Mouse (Mus musculus): ENCODE results near the gene Map2k5. TPM values are rescaled to one million over a fixed set of nuclear protein-coding genes. Genes with fewer than 3 reads are reported as not detected.

Gene Map2k5
- polyA plus RNA-seq, 1 experiment: 109 TPM

- Histone ChIP-seq H3K36me3 (ENCODE audit: control insufficient read depth, insufficient read depth, low read length) (no peaks in the 10 kb centered on the region), H3K4me3 (ENCODE audit: control insufficient read depth, insufficient read depth, low read length) (no peak overlapping the region), H3K4me1 (replicated peaks; ENCODE audit: control insufficient read depth, insufficient read depth, low read length) (peaks cover 5% of the 10 kb centered on the region), H3K27ac (ENCODE audit: control insufficient read depth, insufficient read depth, low read length) (no peak overlapping the region), H3K27me3 (ENCODE audit: control insufficient read depth, insufficient read depth, low read length) (peaks cover 34% of the 10 kb centered on the region)
- no peak for DNase-seq
- no peak for TF ChIP-seq CTCF (IDR thresholded peaks at IDR 0.05; ENCODE audit: borderline replicate concordance, control insufficient read depth, extremely low read depth, insufficient read depth, low read length, poor library complexity)
- no peak for TF ChIP-seq POLR2A (IDR thresholded peaks at IDR 0.05; ENCODE audit: control insufficient read depth, extremely low read depth, insufficient read depth, low read length, poor library complexity)
- WGBS: 46% methylated on average over 14 of the region's 14 CpGs
Measured at GRCm38 (mm10) chr9:63151949-63152348, 225.8 kb downstream of the Map2k5 start.

GRCm38 (mm10) chr9:63151072-63151870 lies 226.4 kb downstream of the Map2k5 start:
- H3K4me1 ChIP-seq (replicated peaks; ENCODE audit: control insufficient read depth, insufficient read depth, low read length): peaks cover 5% of the 10 kb centered on the region
- TF ChIP-seq CTCF (IDR thresholded peaks at IDR 0.05; ENCODE audit: borderline replicate concordance, control insufficient read depth, extremely low read depth, insufficient read depth, low read length, poor library complexity): no peak
- no peak for TF ChIP-seq POLR2A (IDR thresholded peaks at IDR 0.05; ENCODE audit: control insufficient read depth, extremely low read depth, insufficient read depth, low read length, poor library complexity)
- peaks cover 37% of the 10 kb centered on the region for H3K27me3 ChIP-seq (ENCODE audit: control insufficient read depth, insufficient read depth, low read length)
- no peaks in the 10 kb centered on the region for H3K36me3 ChIP-seq (ENCODE audit: control insufficient read depth, insufficient read depth, low read length)
- H3K27ac ChIP-seq (ENCODE audit: control insufficient read depth, insufficient read depth, low read length): no peak overlapping the region
- no peak overlapping the region for H3K4me3 ChIP-seq (ENCODE audit: control insufficient read depth, insufficient read depth, low read length)
- 9% methylated on average over 20 of the region's 20 CpGs for WGBS
- DNase-seq: peak; percentile 48

- Histone ChIP-seq H3K4me1 (replicated peaks; ENCODE audit: control insufficient read depth, insufficient read depth, low read length) (peaks cover 5% of the 10 kb centered on the region), H3K27ac (ENCODE audit: control insufficient read depth, insufficient read depth, low read length) (no peak overlapping the region), H3K4me3 (ENCODE audit: control insufficient read depth, insufficient read depth, low read length) (no peak overlapping the region), H3K27me3 (ENCODE audit: control insufficient read depth, insufficient read depth, low read length) (peaks cover 45% of the 10 kb centered on the region), H3K36me3 (ENCODE audit: control insufficient read depth, insufficient read depth, low read length) (no peaks in the 10 kb centered on the region)
- WGBS: 12% methylated on average over 27 of the region's 27 CpGs
- TF ChIP-seq POLR2A (IDR thresholded peaks at IDR 0.05; ENCODE audit: control insufficient read depth, extremely low read depth, insufficient read depth, low read length, poor library complexity) (no peak), CTCF (IDR thresholded peaks at IDR 0.05; ENCODE audit: borderline replicate concordance, control insufficient read depth, extremely low read depth, insufficient read depth, low read length, poor library complexity) (no peak)
- no peak for DNase-seq
Measured at GRCm38 (mm10) chr9:63150086-63150800, 227.5 kb downstream of the Map2k5 start.

- no peaks in the 10 kb centered on the region for H3K36me3 ChIP-seq (ENCODE audit: control insufficient read depth, insufficient read depth, low read length)
- DNase-seq: no peak
- 9% methylated on average over 20 of the region's 20 CpGs for WGBS
- peaks cover 51% of the 10 kb centered on the region for H3K27me3 ChIP-seq (ENCODE audit: control insufficient read depth, insufficient read depth, low read length)
- H3K27ac ChIP-seq (ENCODE audit: control insufficient read depth, insufficient read depth, low read length): no peak overlapping the region
- no peak for TF ChIP-seq POLR2A (IDR thresholded peaks at IDR 0.05; ENCODE audit: control insufficient read depth, extremely low read depth, insufficient read depth, low read length, poor library complexity)
- TF ChIP-seq CTCF (IDR thresholded peaks at IDR 0.05; ENCODE audit: borderline replicate concordance, control insufficient read depth, extremely low read depth, insufficient read depth, low read length, poor library complexity): no peak
- no peak overlapping the region for H3K4me3 ChIP-seq (ENCODE audit: control insufficient read depth, insufficient read depth, low read length)
- H3K4me1 ChIP-seq (replicated peaks; ENCODE audit: control insufficient read depth, insufficient read depth, low read length): peaks cover 5% of the 10 kb centered on the region
Measured at GRCm38 (mm10) chr9:63149372-63149766, 228.3 kb downstream of the Map2k5 start.

- no peaks in the 10 kb centered on the region for H3K36me3 ChIP-seq (ENCODE audit: control insufficient read depth, insufficient read depth, low read length)
- 2% methylated on average over 66 of the region's 108 CpGs for WGBS
- DNase-seq: no peak
- H3K4me3 ChIP-seq (ENCODE audit: control insufficient read depth, insufficient read depth, low read length): peak within 1 kb of the TSS; percentile 36; the same call in 1 of the 2 replicates
- H3K27me3 ChIP-seq (ENCODE audit: control insufficient read depth, insufficient read depth, low read length): peaks cover 57% of the 10 kb centered on the region
- peaks cover 5% of the 10 kb centered on the region for H3K4me1 ChIP-seq (replicated peaks; ENCODE audit: control insufficient read depth, insufficient read depth, low read length)
- H3K27ac ChIP-seq (ENCODE audit: control insufficient read depth, insufficient read depth, low read length): no peak within 1 kb of the TSS
- TF ChIP-seq CTCF (IDR thresholded peaks at IDR 0.05; ENCODE audit: borderline replicate concordance, control insufficient read depth, extremely low read depth, insufficient read depth, low read length, poor library complexity) (no peak), POLR2A (IDR thresholded peaks at IDR 0.05; ENCODE audit: control insufficient read depth, extremely low read depth, insufficient read depth, low read length, poor library complexity) (no peak)
Measured at GRCm38 (mm10) chr9:63148410-63149371, 229.0 kb downstream of the Map2k5 start, which contains the start of gene Skor1. Skor1 (minus strand) TSS chr9:63148961.

Data from thymus, adult 2 months (tissue).